Mouse (Mus musculus) midbrain, embryonic 14.5 days (tissue): ENCODE measurements around the gene Sfmbt2. TPM values are rescaled to one million over a fixed set of nuclear protein-coding genes. Genes with fewer than 3 reads are reported as not detected.

Experiments
- ATAC-seq: fragments of 200-750 bp; cut with Nextera tagmentation; 2 replicates; pipeline ENCODE4 v1.8.0; 2017; ENCODE audit warnings: moderate number of reproducible peaks, moderate library complexity; ENCODE audit not compliant: low FRiP score, low TSS enrichment
- DNase-seq: peaks from one replicate; pipeline ENCODE4 v3.0.0-alpha.2; 2015
- H3K27ac ChIP-seq: fragments of 300-500 bp; sonication (generic); replicated peaks from 2 replicates; pipeline ENCODE4 v1.5.1; 2014; ENCODE audit warnings: mild to moderate bottlenecking, low read depth, low read length, moderate library complexity
- H3K27me3 ChIP-seq: fragments of 300-500 bp; sonication (generic); 2 replicates; pipeline ENCODE4 v1.6.1; 2014; ENCODE audit warnings: low read length, control low read depth, mixed read lengths; ENCODE audit not compliant: control insufficient read depth, insufficient read depth
- H3K36me3 ChIP-seq: fragments of 300-500 bp; sonication (generic); 2 replicates; pipeline ENCODE4 v1.6.1; 2014; ENCODE audit warnings: low read length, control low read depth; ENCODE audit not compliant: control insufficient read depth, insufficient read depth
- H3K4me1 ChIP-seq: fragments of 300-500 bp; sonication (generic); 2 replicates; pipeline ENCODE4 v1.6.1; 2014; ENCODE audit warnings: mild to moderate bottlenecking, antibody characterized with exemption, low read length, control low read depth; ENCODE audit not compliant: control insufficient read depth, insufficient read depth
- H3K4me2 ChIP-seq: fragments of 300-500 bp; sonication (generic); 2 replicates; pipeline ENCODE4 v1.6.1; 2014; ENCODE audit warnings: mild to moderate bottlenecking, low read length, moderate library complexity
- H3K4me3 ChIP-seq: fragments of 300-500 bp; sonication (generic); replicated peaks from 2 replicates; pipeline ENCODE4 v1.5.1; 2014; ENCODE audit warnings: low read depth, low read length
- H3K9ac ChIP-seq: fragments of 300-500 bp; sonication (generic); replicated peaks from 2 replicates; pipeline ENCODE4 v1.6.1; 2014; ENCODE audit warnings: mild to moderate bottlenecking, low read length, moderate library complexity
- H3K9me3 ChIP-seq: fragments of 300-500 bp; sonication (generic); 2 replicates; pipeline ENCODE4 v1.6.1; 2016; ENCODE audit warnings: low read length, control low read depth, mixed read lengths; ENCODE audit not compliant: control insufficient read depth
- WGBS: fragments of 180-500 bp; shearing (Covaris S2); extraction: QIAGEN DNeasy Blood & Tissue Kit; methylation state at CpG from one replicate; pipeline ENCODE4 v1.1.7; 2014; 5-methylcytosine and 5-hydroxymethylcytosine counted together
- polyA plus RNA-seq: library from polyadenylated mRNA; unstranded; fragments of >200 nt; fragmentation: Nextera tagmentation; extraction: Ambion mirVana; gene quantifications from 2 replicates; pipeline ENCODE4 v1.2.1, GENCODE M21; 2014

Gene Sfmbt2
- polyA plus RNA-seq, 1 experiment from 2014 or later: 4.2 TPM

GRCm38 (mm10) chr2:10374207-10375023, 4.1 kb downstream of the Sfmbt2 start:
- Histone ChIP-seq H3K4me2 (peak overlapping the region; percentile 97), H3K27ac (no peak overlapping the region), H3K27me3 (peaks cover 47% of the 10 kb centered on the region), H3K4me3 (peak overlapping the region; percentile 59), H3K9ac (peak overlapping the region; percentile 54), H3K4me1 (peaks cover 16% of the 10 kb centered on the region), H3K36me3 (no peaks in the 10 kb centered on the region), H3K9me3 (no peaks in the 10 kb centered on the region)
- ATAC-seq: peak; percentile 83
- peak; percentile 86 for DNase-seq
- WGBS: under 1% methylated on average over 34 of the region's 34 CpGs

DNA sequence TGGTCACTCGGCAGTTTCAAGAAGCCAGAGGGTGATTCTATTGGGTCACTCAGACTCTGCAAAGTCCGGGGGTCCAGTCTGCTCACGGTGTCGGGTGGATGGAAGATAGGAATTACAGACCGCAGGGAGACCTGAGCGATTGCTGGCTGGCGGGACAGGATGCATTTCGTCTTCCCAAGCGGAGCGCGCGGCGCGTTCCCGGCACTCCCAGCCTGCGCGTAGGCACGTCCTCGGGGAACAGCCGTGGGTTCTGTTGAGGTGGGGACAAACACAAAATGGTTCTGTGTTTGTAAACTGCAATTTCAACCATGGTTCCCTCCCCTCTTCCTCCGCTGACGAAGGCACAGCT, 4.7 kb downstream of the Sfmbt2 start:
- peak overlapping the region; percentile 52 for H3K9ac ChIP-seq
- H3K4me2 ChIP-seq: peak overlapping the region; percentile 97
- H3K4me3 ChIP-seq: peak overlapping the region; percentile 59
- H3K4me1 ChIP-seq: peaks cover 16% of the 10 kb centered on the region
- WGBS: under 1% methylated on average over 22 of the region's 22 CpGs
- H3K9me3 ChIP-seq: no peaks in the 10 kb centered on the region
- no peak overlapping the region for H3K27ac ChIP-seq
- H3K36me3 ChIP-seq: no peaks in the 10 kb centered on the region
- DNase-seq (peak; percentile 79), ATAC-seq (peak; percentile 15; the same call in 1 of the 2 replicates)
- peaks cover 41% of the 10 kb centered on the region for H3K27me3 ChIP-seq

GRCm38 (mm10) chr2:10389988-10390387, 19.7 kb downstream of the Sfmbt2 start:
- ATAC-seq (no peak), DNase-seq (no peak)
- Histone ChIP-seq H3K4me2 (no peak overlapping the region), H3K9ac (no peak overlapping the region), H3K4me1 (no peaks in the 10 kb centered on the region), H3K27ac (no peak overlapping the region), H3K27me3 (peaks cover 4% of the 10 kb centered on the region; the same call in 1 of the 2 replicates), H3K36me3 (no peaks in the 10 kb centered on the region), H3K4me3 (no peak overlapping the region), H3K9me3 (no peaks in the 10 kb centered on the region)
- 90% methylated on average over 4 of the region's 4 CpGs for WGBS

- DNase-seq: peak; percentile 37
- Histone ChIP-seq H3K4me2 (no peak overlapping the region), H3K36me3 (no peaks in the 10 kb centered on the region), H3K9me3 (no peaks in the 10 kb centered on the region), H3K9ac (no peak overlapping the region), H3K4me3 (no peak overlapping the region), H3K27ac (no peak overlapping the region), H3K27me3 (peaks cover 4% of the 10 kb centered on the region; the same call in 1 of the 2 replicates), H3K4me1 (no peaks in the 10 kb centered on the region)
- ATAC-seq: no peak
- 9% methylated on average over 7 of the region's 7 CpGs for WGBS
These were observed 20.5 kb downstream of the Sfmbt2 start for GRCm38 (mm10) chr2:10390791-10391190.

DNA sequence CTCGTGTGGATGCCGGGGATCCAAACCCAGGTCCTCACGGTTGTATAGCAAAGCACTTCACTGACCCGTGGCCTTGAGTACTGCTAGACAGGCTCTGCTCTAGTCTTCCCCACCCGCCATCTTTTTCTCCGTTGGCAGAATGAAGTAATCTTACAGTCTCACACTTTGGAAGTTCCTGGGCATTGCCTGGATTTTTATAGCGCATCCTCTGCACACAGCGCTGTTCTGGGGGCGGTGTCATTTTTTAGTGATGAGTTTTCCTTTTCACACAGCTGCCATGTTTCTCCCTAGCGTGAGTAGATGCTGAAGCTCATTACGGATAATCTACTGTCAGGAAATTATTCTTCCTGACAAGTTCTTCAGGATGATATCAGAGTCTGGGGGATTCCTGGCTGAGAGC, 24.8 kb downstream of the Sfmbt2 start:
- H3K4me2 ChIP-seq: no peak overlapping the region
- H3K9me3 ChIP-seq: no peaks in the 10 kb centered on the region
- DNase-seq (no peak), ATAC-seq (no peak)
- H3K4me3 ChIP-seq: no peak overlapping the region
- no peaks in the 10 kb centered on the region for H3K27me3 ChIP-seq
- no peaks in the 10 kb centered on the region for H3K4me1 ChIP-seq
- H3K36me3 ChIP-seq: no peaks in the 10 kb centered on the region
- H3K9ac ChIP-seq: no peak overlapping the region
- WGBS: 94% methylated on average over 11 of the region's 11 CpGs
- no peak overlapping the region for H3K27ac ChIP-seq

- Histone ChIP-seq H3K4me3 (no peak overlapping the region), H3K4me1 (no peaks in the 10 kb centered on the region), H3K9ac (no peak overlapping the region), H3K36me3 (no peaks in the 10 kb centered on the region), H3K4me2 (no peak overlapping the region), H3K9me3 (no peaks in the 10 kb centered on the region), H3K27me3 (no peaks in the 10 kb centered on the region), H3K27ac (no peak overlapping the region)
- no peak for ATAC-seq
- DNase-seq: no peak
- 74% methylated on average over 9 of the region's 9 CpGs for WGBS
These were observed 27.5 kb downstream of the Sfmbt2 start for GRCm38 (mm10) chr2:10397790-10398189.

DNA sequence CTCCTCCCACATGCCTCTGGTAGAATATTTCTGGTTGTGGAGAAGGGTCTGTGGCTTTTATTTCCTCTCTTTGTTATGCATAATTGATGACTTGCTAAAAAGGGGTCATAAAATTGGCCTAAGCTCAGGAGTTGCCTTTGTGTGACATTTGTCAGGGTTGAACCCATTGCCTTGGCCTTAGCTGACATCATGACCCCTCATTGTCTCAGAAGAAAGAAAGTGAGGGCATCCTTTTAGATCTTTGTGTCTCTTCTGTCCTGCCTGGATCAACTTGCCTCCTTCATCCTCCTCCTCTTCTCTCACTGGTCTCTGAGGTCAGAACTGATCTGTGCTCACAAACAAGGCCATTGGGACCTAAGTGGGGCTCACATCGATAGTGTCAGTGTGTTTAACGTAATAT, 35.8 kb downstream of the Sfmbt2 start:
- H3K9me3 ChIP-seq: no peaks in the 10 kb centered on the region
- WGBS: 33% methylated on average over 2 of the region's 2 CpGs

DNA sequence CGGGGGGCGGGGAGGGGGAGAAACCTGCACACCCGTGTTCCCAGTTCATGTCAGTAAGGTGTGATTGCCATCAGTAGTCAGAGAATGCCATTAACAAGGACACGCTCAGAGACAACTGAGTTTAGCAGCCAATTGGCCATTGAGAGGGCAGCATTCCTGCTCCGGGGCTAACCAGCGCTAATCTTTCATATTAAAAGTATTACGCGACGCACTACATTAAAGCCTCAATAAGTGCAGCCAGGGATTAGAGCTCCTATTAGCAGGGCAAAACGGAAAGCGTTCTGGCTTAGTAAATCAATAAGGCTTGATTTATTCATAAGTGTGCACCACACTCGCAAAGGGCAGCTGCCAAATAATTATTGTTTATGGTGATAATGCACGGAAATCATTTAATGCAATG, 39.1 kb downstream of the Sfmbt2 start:
- Histone ChIP-seq H3K4me3 (no peak overlapping the region), H3K9ac (no peak overlapping the region), H3K27me3 (peaks cover 3% of the 10 kb centered on the region), H3K4me1 (no peaks in the 10 kb centered on the region), H3K36me3 (no peaks in the 10 kb centered on the region), H3K4me2 (no peak overlapping the region), H3K9me3 (no peaks in the 10 kb centered on the region), H3K27ac (no peak overlapping the region)
- ATAC-seq: no peak
- 38% methylated on average over 13 of the region's 13 CpGs for WGBS
- DNase-seq: peak; percentile 41

More for the DNA sequence above, 35.8 kb downstream of the Sfmbt2 start:
- no peak for ATAC-seq
- no peak overlapping the region for H3K4me2 ChIP-seq
- H3K4me3 ChIP-seq: no peak overlapping the region
- H3K27ac ChIP-seq: no peak overlapping the region
- no peak overlapping the region for H3K9ac ChIP-seq
- no peaks in the 10 kb centered on the region for H3K4me1 ChIP-seq
- no peak for DNase-seq
- H3K27me3 ChIP-seq: peaks cover 1% of the 10 kb centered on the region
- no peaks in the 10 kb centered on the region for H3K36me3 ChIP-seq

DNA sequence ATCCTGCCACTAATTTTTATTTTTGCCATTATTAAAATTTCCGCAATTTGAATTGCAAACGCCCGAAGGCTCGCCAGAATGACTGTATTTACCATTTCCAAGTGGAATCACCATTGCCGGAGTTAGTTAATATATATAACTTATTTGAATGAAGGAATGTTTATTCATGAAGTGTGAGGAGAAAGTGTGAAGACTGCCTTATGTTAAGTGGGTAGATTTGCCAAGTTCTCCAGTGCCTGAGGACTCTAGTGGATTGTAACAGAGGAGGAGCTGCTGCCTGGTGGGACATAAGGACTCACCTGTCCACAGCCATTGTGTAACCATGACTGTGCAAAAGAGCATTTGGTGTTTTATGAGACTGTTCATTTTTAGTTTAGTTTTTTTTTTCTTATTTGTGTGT, 39.8 kb downstream of the Sfmbt2 start:
- no peak overlapping the region for H3K4me2 ChIP-seq
- H3K27ac ChIP-seq: no peak overlapping the region
- no peak overlapping the region for H3K9ac ChIP-seq
- no peaks in the 10 kb centered on the region for H3K9me3 ChIP-seq
- 84% methylated on average over 5 of the region's 5 CpGs for WGBS
- H3K36me3 ChIP-seq: no peaks in the 10 kb centered on the region
- ATAC-seq: no peak
- DNase-seq: no peak
- H3K4me3 ChIP-seq: no peak overlapping the region
- H3K27me3 ChIP-seq: peaks cover 3% of the 10 kb centered on the region
- H3K4me1 ChIP-seq: no peaks in the 10 kb centered on the region
